Mouse (Mus musculus) left cerebral cortex, adult 18-20 months (tissue): ENCODE measurements around the gene Prpf38b. TPM values are rescaled to one million over a fixed set of nuclear protein-coding genes. Genes with fewer than 3 reads are reported as not detected.
"Not testable (repeated sequence)": the region's sequence is repeated elsewhere in the genome, so short reads cannot be mapped to it uniquely, and the experiment has no call there.

Source experiments
- DNase-seq, 2 experiments: peaks; one replicate each; pipeline ENCODE4 v3.0.0; 2021 to 2022; ENCODE audit warnings: low spot score in 2 of 2, mixed read lengths in 1 of 2
- total RNA-seq, 2 experiments: library from RNA; stranded (reverse); gene quantifications; 2 replicates each; pipeline ENCODE4 v1.2.3; 2021

Prpf38b gene
- total RNA-seq, 2 experiments from 2014 or later = 40.2 to 43.5 TPM

DNA sequence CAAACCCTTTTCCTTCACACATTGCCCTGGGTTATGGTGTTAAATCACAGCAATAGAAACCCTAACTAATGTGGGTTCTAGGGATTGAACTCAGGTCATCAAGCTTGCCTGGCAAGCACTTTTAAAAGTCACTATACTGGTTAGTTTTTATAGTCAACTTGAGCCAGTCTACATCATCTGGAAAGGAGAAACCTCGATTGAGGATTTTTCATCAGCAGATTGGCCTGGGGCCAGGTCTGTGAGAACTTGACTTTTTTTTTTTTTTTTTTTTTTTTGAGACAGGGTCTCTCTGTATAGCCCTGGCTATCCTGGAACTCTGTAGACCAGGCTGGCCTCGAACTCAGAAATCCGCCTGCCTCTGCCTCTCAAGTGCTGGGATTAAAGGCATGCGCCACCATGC, 49.2 kb downstream of the Prpf38b start:
- not testable (repeated sequence) for DNase-seq

DNA sequence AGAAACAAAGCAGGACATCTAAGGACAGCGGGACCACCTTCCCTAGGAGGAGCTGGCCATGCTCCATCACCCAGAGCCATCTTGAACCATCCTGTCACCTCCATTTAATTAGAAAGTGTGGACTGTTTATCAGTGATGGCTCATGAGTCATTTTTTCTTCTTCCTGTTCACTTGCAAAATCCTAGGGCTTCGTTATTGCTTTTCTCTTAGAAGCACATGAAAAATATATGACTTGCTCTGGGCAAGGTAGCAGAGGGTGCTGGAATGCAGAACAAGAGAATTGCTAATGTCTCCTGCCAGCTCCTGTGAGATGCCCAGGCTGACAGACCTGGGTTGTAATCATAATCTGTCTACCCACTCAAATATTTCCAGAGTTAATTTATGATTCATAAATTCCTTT, 50.7 kb downstream of the Prpf38b start:
- no peak for DNase-seq

DNA sequence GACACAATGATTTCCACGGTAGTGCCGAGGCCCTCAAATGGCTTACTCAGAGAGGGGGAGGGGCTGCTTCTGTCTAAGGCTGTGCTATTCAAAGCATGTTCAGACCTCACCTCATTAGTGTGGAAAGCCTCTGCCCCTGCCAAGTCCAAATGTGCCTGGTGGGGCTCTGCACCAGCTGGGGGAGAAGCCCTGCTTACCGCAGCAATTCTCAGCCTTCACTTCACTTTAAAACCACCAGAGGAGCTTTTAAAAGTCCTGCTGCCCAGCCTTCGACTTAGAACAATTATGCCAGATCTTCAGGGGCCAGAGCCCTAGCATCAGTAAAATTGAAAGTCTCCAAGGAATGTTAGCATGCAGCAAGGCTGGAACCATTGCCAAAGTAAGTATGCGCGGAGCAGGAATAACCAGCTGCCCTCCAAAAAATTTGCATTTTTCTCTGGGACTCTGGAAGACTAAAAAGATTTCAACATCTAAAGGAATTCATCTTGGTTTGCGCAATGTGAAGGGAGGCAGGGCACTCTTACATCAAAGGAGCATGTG, 53.2 kb downstream of the Prpf38b start:
- peak in 1 of 2 experiments; percentile 23 for DNase-seq

DNA sequence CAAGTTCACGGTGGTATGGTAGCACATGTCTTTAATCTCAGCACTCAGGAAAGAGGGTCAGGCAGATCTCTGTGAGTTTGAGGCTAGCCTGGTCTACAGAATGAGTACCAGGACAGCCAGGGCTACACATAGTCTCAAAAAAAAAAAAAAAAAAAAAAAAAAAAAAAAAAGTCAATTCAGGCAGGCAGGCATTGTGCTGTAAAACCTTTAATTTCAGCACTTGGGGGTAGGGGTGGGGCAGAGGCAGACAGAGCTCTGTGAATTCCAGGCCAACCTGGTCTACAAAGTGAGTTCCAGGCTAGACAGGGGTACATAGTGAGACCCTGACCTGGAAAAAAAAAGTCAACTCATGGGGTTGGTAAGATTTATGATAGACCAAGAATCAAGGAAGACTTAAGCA, 53.8 kb downstream of the Prpf38b start:
- DNase-seq = no peak

DNA sequence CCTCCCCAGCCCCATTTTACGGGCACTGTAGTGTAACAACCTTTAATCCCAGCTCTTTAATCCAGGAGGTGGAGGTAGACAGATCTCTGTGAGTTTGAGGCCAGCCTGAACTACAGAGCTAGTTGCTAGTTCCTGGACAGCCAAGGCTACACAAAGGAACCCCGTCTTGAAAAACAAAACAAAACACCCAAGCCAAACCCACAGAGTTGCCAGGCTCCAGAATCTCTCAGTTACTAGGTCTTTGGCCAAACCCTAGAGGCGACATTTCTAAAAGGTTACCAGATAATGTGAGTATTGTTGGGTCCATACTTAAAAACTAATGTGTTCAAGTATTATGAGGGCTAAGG, 54.4 kb downstream of the Prpf38b start:
- DNase-seq = no peak

DNA sequence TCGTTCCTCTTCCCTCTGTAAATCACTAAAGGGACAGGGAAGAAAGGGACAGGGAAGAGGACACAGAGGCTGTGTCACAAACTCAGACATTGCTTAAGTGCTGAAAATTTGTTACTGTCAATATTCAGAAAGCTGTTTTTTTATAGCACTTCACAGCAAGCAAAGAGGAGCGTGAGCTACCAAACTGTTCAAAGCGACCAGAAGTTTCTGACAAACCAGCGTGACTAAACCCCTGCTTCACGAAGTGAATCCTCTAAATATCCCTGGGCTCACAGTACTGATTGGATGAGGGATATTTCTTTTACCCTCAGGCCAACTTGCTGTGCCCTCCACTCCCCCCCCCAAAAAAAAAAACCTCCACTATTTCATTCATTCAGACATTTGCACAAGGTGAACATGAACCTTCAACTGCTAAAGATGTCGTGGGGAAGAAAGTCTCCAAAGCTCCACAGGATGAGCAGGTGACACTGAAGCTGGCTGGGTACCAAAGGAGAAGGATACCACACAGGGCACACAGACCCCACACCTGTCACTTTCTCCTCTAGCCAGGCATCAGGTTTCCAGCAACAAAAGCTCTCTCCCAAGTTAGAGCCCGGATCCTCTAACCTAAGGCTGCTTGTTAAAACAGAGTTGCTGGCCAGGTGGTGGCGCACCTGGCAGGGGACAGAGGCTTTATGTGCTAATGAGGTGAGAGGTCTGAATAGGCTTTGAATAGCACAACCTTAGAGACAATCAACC, 55.0 kb downstream of the Prpf38b start:
- no peak for DNase-seq

DNA sequence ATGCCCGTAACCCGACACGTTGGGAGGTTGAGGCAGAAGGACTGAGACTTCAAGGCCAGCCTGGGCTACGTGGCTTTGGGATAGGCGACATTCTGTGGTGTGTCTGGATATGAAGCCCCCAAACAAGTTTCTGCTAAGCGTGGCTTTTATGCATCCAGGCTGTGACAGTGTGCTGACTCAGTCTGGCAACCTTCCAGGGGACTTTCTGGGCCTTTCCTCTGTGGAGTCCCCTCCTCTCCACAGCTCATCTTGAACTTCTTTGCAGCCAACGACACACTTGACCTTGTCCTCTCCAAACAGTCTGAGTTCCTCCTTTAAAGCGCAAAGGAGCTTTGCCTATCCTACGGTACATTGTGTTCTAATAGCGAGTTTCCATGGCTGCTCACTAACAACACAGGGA, 55.7 kb downstream of the Prpf38b start:
- peak; percentile 26 to 39 for DNase-seq

DNA sequence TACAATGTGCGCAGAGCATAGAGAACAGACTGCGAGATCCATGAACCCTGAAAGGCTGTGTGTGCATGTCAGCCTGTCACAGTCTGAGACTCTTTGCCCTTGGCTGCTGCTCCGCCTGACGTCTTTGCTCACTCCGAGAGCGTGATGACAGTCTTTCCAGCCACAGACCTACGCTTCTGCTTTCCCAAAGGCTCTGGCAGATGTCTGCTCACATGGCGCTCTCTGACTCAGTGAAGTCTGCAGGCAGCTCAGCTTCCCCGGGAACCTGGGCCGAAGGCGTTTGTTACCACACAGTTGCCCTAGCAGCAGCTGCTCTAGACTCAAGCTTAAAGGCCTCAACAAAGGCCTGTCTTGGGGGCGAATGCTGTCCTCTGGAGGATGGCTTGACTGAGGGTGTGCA, 56.2 kb downstream of the Prpf38b start:
- peak; percentile 82 to 89 for DNase-seq

DNA sequence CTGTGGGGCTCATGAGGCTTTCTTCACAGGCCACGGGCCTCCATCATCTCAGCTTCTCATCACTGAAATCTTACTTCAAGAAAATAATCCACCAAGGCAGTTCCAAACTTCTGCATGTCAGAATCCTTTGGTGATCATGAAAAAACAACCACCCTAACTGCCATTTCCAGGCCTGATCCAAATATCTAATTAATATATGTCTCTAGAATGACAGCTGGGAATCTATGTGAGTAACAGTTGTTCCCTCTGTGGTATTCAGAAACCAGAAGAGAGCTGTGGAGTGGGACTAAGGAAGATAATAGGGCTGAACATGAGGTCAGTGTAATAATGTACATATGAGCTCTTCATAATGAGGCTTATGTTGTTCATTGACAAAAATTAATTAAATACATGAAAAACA, 58.3 kb downstream of the Prpf38b start:
- DNase-seq = no peak

Other genes starting within 250 kb of the Prpf38b start
- 10 to 100 TPM; 14.7 to 18.8 TPM for gene Gpsm2, start 189.4 kb downstream of the Prpf38b start, total RNA-seq
- gene Aknad1, start 172.1 kb downstream of the Prpf38b start, total RNA-seq = under 1 TPM in 1 of 2 experiments, not detected in 1; 0.12 TPM
- 10 to 100 TPM; 19.3 to 19.9 TPM for gene Stxbp3, start 71.2 kb downstream of the Prpf38b start, total RNA-seq
- gene Fndc7, start 21.7 kb downstream of the Prpf38b start, total RNA-seq = under 1 TPM; 0.07 to 0.42 TPM
- 1 to 10 TPM; 1.7 to 2.3 TPM for gene Henmt1, start 28.1 kb upstream of the Prpf38b start, total RNA-seq
- gene Gm9857, start 28.7 kb upstream of the Prpf38b start, total RNA-seq = not detected
- gene Fam102b, start 115.9 kb upstream of the Prpf38b start, total RNA-seq = 10 to 100 TPM; 32.5 to 34.8 TPM
- gene Slc25a54, start 168.7 kb upstream of the Prpf38b start, total RNA-seq = not detected
- gene Slc25a24, start 211.4 kb upstream of the Prpf38b start, total RNA-seq = 1 to 10 TPM; 2.4 to 3.7 TPM